Mouse (Mus musculus) CH12.LX (cell line): ENCODE results near the gene Scyl1. TPM values are rescaled to one million over a fixed set of nuclear protein-coding genes. Genes with fewer than 3 reads are reported as not detected.

ENCODE experiments used
- DNase-seq: peaks from one replicate; pipeline ENCODE4 v3.0.0-alpha.2; 2013; ENCODE audit errors: extremely low read depth
- H3K27ac ChIP-seq: 2 replicates; pipeline ENCODE4 v1.5.1; 2012; ENCODE audit warnings: low read depth, mild to moderate bottlenecking, control low read depth, moderate library complexity; ENCODE audit not compliant: insufficient read depth
- H3K27me3 ChIP-seq: replicated peaks from 2 replicates; pipeline ENCODE3; 2012; ENCODE audit warnings: inconsistent platforms
- H3K36me3 ChIP-seq, 2 experiments: replicated peaks in 1 of 2; 2 replicates each; pipeline versions ENCODE3 to v1.6.1; 2012; ENCODE audit warnings: inconsistent platforms in 1 of 2, low read length in 1 of 2, mild to moderate bottlenecking in 1 of 2, mixed read lengths in 1 of 2, moderate library complexity in 1 of 2; ENCODE audit not compliant: control insufficient read depth in 1 of 2, insufficient read depth in 1 of 2
- H3K4me1 ChIP-seq, 2 experiments: 2 replicates each; pipeline ENCODE4 v1.6.1; 2012; ENCODE audit warnings: inconsistent platforms in 1 of 2, moderate library complexity in 1 of 2; ENCODE audit not compliant: insufficient read depth in 2 of 2, control insufficient read depth in 1 of 2
- H3K4me2 ChIP-seq: 2 replicates; pipeline ENCODE4 v1.6.1; 2012; ENCODE audit warnings: low read depth, mild to moderate bottlenecking, control low read depth; ENCODE audit not compliant: poor library complexity, insufficient read depth, severe bottlenecking
- H3K4me3 ChIP-seq, 3 experiments: fragments of 150-350 bp in 1 of 3; sonication (generic) in 1 of 3; replicated peaks in 1 of 3; 2 replicates each; pipeline versions ENCODE3 to v1.5.1; 2011 to 2012; ENCODE audit warnings: low read depth in 2 of 3, low read length in 2 of 3, mild to moderate bottlenecking in 2 of 3, moderate library complexity in 2 of 3, control low read depth in 1 of 3, improper control_type of control experiment in 1 of 3, inconsistent platforms in 1 of 3, mixed read lengths in 1 of 3; ENCODE audit not compliant: poor library complexity in 1 of 3
- H3K79me2 ChIP-seq: replicated peaks from 2 replicates; pipeline ENCODE4 v1.6.1; 2012; ENCODE audit warnings: mild to moderate bottlenecking, moderate library complexity; ENCODE audit not compliant: control insufficient read depth, poor library complexity, insufficient read depth, severe bottlenecking; ENCODE audit errors: extremely low read depth
- H3K9ac ChIP-seq: 2 replicates; pipeline ENCODE4 v1.6.1; 2012; ENCODE audit warnings: low read depth, mild to moderate bottlenecking, control low read depth, moderate library complexity; ENCODE audit not compliant: insufficient read depth
- H3K9me3 ChIP-seq: replicated peaks from 2 replicates; pipeline ENCODE3; 2012; ENCODE audit warnings: low read length, inconsistent platforms, mixed read lengths
- BHLHE40 ChIP-seq: IDR thresholded peaks from 2 replicates; pipeline ENCODE4 v1.6.1; 2011; ENCODE audit warnings: mild to moderate bottlenecking, low read depth, low read length, improper control_type of control experiment
- CHD1 ChIP-seq: IDR thresholded peaks from 2 replicates; pipeline ENCODE4 v1.6.1; 2012; ENCODE audit warnings: low read depth, low read length, improper control_type of control experiment, inconsistent platforms
- CHD2 ChIP-seq: IDR thresholded peaks from 2 replicates; pipeline ENCODE4 v1.6.1; 2011; ENCODE audit warnings: low read length, improper control_type of control experiment
- CTCF ChIP-seq, 2 experiments: IDR thresholded peaks in 1 of 2; conservative IDR thresholded peaks in 1 of 2; 2 replicates each; pipeline ENCODE4 v1.5.1; 2011 to 2012; ENCODE audit warnings: low read depth in 2 of 2, low read length in 2 of 2, improper control_type of control experiment in 1 of 2, inconsistent platforms in 1 of 2, mild to moderate bottlenecking in 1 of 2, moderate library complexity in 1 of 2
- E2F4 ChIP-seq: IDR thresholded peaks from 2 replicates; pipeline ENCODE4 v1.6.1; 2011; ENCODE audit warnings: low read depth, low read length, improper control_type of control experiment; ENCODE audit not compliant: insufficient replicate concordance
- ELF1 ChIP-seq: IDR thresholded peaks from 2 replicates; pipeline ENCODE4 v1.6.1; 2014; ENCODE audit warnings: low read depth, mild to moderate bottlenecking, inconsistent platforms, low read length, improper control_type of control experiment
- EP300 ChIP-seq: IDR thresholded peaks from 2 replicates; pipeline ENCODE4 v1.6.1; 2011; ENCODE audit warnings: low read length, improper control_type of control experiment
- ETS1 ChIP-seq: conservative IDR thresholded peaks from 2 replicates; pipeline ENCODE4 v1.6.1; 2012; ENCODE audit warnings: low read depth, mild to moderate bottlenecking, inconsistent platforms, low read length, improper control_type of control experiment, moderate library complexity
- GABPA ChIP-seq: IDR thresholded peaks from 2 replicates; pipeline ENCODE4 v1.6.1; 2012; ENCODE audit warnings: low read depth, low read length, improper control_type of control experiment, inconsistent platforms; ENCODE audit not compliant: insufficient replicate concordance
- HCFC1 ChIP-seq: IDR thresholded peaks from 2 replicates; pipeline ENCODE4 v1.6.1; 2012; ENCODE audit warnings: low read depth, mild to moderate bottlenecking, inconsistent platforms, low read length, improper control_type of control experiment
- IRF4 ChIP-seq: IDR thresholded peaks from 2 replicates; pipeline ENCODE4 v1.6.1; 2014; ENCODE audit warnings: low read depth, mild to moderate bottlenecking, inconsistent platforms, low read length, improper control_type of control experiment
- JUN ChIP-seq: IDR thresholded peaks from 2 replicates; pipeline ENCODE4 v1.6.1; 2011; ENCODE audit warnings: low read depth, mild to moderate bottlenecking, low read length, improper control_type of control experiment, moderate library complexity; ENCODE audit not compliant: insufficient read depth
- JUND ChIP-seq: conservative IDR thresholded peaks from 2 replicates; pipeline ENCODE4 v1.6.1; 2011; ENCODE audit warnings: low read depth, low read length, improper control_type of control experiment
- KAT2A ChIP-seq: IDR thresholded peaks from 2 replicates; pipeline ENCODE4 v1.6.1; 2012; ENCODE audit warnings: low read length, improper control_type of control experiment, inconsistent platforms; ENCODE audit not compliant: insufficient replicate concordance
- MAFK ChIP-seq: IDR thresholded peaks from 2 replicates; pipeline ENCODE4 v1.6.1; 2011; ENCODE audit warnings: low read length, improper control_type of control experiment; ENCODE audit not compliant: insufficient replicate concordance
- MAX ChIP-seq: IDR thresholded peaks from 2 replicates; pipeline ENCODE4 v1.6.1; 2011; ENCODE audit warnings: low read length, improper control_type of control experiment
- MAZ ChIP-seq: IDR thresholded peaks from 2 replicates; pipeline ENCODE4 v1.6.1; 2012; ENCODE audit warnings: low read depth, mild to moderate bottlenecking, inconsistent platforms, low read length, improper control_type of control experiment, moderate library complexity
- MEF2A ChIP-seq: IDR thresholded peaks from 2 replicates; pipeline ENCODE4 v1.6.1; 2014; ENCODE audit warnings: low read depth, mild to moderate bottlenecking, inconsistent platforms, low read length, improper control_type of control experiment, borderline replicate concordance
- MXI1 ChIP-seq: IDR thresholded peaks from 2 replicates; pipeline ENCODE4 v1.6.1; 2011; ENCODE audit warnings: mild to moderate bottlenecking, low read depth, low read length, improper control_type of control experiment
- MYC ChIP-seq: IDR thresholded peaks from 2 replicates; pipeline ENCODE4 v1.6.1; 2011; ENCODE audit warnings: low read depth, mild to moderate bottlenecking, improper control_type of control experiment, low read length
- NELFE ChIP-seq: IDR thresholded peaks from 2 replicates; pipeline ENCODE4 v1.6.1; 2011; ENCODE audit warnings: low read depth, low read length, improper control_type of control experiment
- NRF1 ChIP-seq: IDR thresholded peaks from 2 replicates; pipeline ENCODE4 v1.6.1; 2014; ENCODE audit warnings: low read depth, mild to moderate bottlenecking, inconsistent platforms, low read length, improper control_type of control experiment, moderate library complexity
- PAX5 ChIP-seq: IDR thresholded peaks from 2 replicates; pipeline ENCODE4 v1.6.1; 2012; ENCODE audit warnings: low read length, inconsistent platforms, mixed read lengths
- POLR2A ChIP-seq: IDR thresholded peaks from 2 replicates; pipeline ENCODE4 v1.6.1; 2011; ENCODE audit warnings: low read depth, mild to moderate bottlenecking, improper control_type of control experiment, low read length
- POLR2AphosphoS2 ChIP-seq: IDR thresholded peaks from 2 replicates; pipeline ENCODE4 v1.6.1; 2011; ENCODE audit warnings: low read depth, low read length, improper control_type of control experiment
- RAD21 ChIP-seq: IDR thresholded peaks from 2 replicates; pipeline ENCODE4 v1.6.1; 2011; ENCODE audit warnings: low read depth, mild to moderate bottlenecking, low read length, improper control_type of control experiment, moderate library complexity
- RCOR1 ChIP-seq: conservative IDR thresholded peaks from 2 replicates; pipeline ENCODE4 v1.6.1; 2012; ENCODE audit warnings: low read depth, mild to moderate bottlenecking, inconsistent platforms, low read length, improper control_type of control experiment
- SIN3A ChIP-seq: IDR thresholded peaks from 2 replicates; pipeline ENCODE4 v1.6.1; 2012; ENCODE audit warnings: low read length, improper control_type of control experiment, inconsistent platforms
- SMC3 ChIP-seq: IDR thresholded peaks from 2 replicates; pipeline ENCODE4 v1.6.1; 2011; ENCODE audit warnings: low read depth, low read length, improper control_type of control experiment
- TBP ChIP-seq: conservative IDR thresholded peaks from 2 replicates; pipeline ENCODE4 v1.6.1; 2011; ENCODE audit warnings: low read depth, low read length, improper control_type of control experiment
- TCF12 ChIP-seq: IDR thresholded peaks from 2 replicates; pipeline ENCODE4 v1.6.1; 2014; ENCODE audit warnings: low read depth, mild to moderate bottlenecking, inconsistent platforms, low read length, improper control_type of control experiment
- UBTF ChIP-seq: IDR thresholded peaks from 2 replicates; pipeline ENCODE4 v1.6.1; 2012; ENCODE audit warnings: low read depth, mild to moderate bottlenecking, inconsistent platforms, low read length, improper control_type of control experiment, moderate library complexity
- USF1 ChIP-seq: IDR thresholded peaks from 2 replicates; pipeline ENCODE4 v1.6.1; 2014; ENCODE audit warnings: low read depth, mild to moderate bottlenecking, inconsistent platforms, low read length, improper control_type of control experiment
- USF2 ChIP-seq: conservative IDR thresholded peaks from 2 replicates; pipeline ENCODE4 v1.6.1; 2011; ENCODE audit warnings: low read depth, low read length, improper control_type of control experiment
- ZC3H11A ChIP-seq: IDR thresholded peaks from 2 replicates; pipeline ENCODE4 v1.6.1; 2012; ENCODE audit warnings: low read depth, mild to moderate bottlenecking, inconsistent platforms, low read length, improper control_type of control experiment
- ZKSCAN1 ChIP-seq: IDR thresholded peaks from 2 replicates; pipeline ENCODE4 v1.6.1; 2012; ENCODE audit warnings: low read depth, inconsistent platforms, low read length, improper control_type of control experiment, borderline replicate concordance
- ZMIZ1 ChIP-seq: IDR thresholded peaks from 2 replicates; pipeline ENCODE4 v1.6.1; 2012; ENCODE audit warnings: low read depth, mild to moderate bottlenecking, inconsistent platforms, low read length, improper control_type of control experiment
- ZNF384 ChIP-seq: IDR thresholded peaks from 2 replicates; pipeline ENCODE4 v1.6.1; 2012; ENCODE audit warnings: low read depth, low read length, improper control_type of control experiment, inconsistent platforms
- dilution Hi-C: fragments of 300-500 bp; cut with MboI; formaldehyde crosslinking; loops from 2 replicates; pipeline ENCODE4 v1.14.3; 2020; ENCODE audit warnings: low sequenced_read_pairs; ENCODE audit not compliant: extremely low pct_unique_long_range_greater_than_20kb, extremely low pct_ligation_motif_present
- in situ Hi-C: fragments of 300-500 bp; cut with MboI; formaldehyde crosslinking; loops from 3 replicates; pipeline ENCODE4 v1.14.3; 2019; ENCODE audit warnings: low sequenced_read_pairs, low pct_ligation_motif_present, low pct_unique_long_range_greater_than_20kb, mixed read lengths
- polyA plus RNA-seq: library from polyadenylated mRNA; unstranded; fragments of >175 nt; gene quantifications from 2 replicates; pipeline ENCODE4 v1.2.1, GENCODE M21; 2012; ENCODE audit warnings: low read depth; ENCODE audit not compliant: insufficient read length
- total RNA-seq, 2 experiments: library from RNA; depleted of rRNA; stranded (reverse); fragments of 300-350 nt in 1 of 2; fragments of >200 nt in 1 of 2; gene quantifications; 2 replicates each; pipeline ENCODE4 v1.2.3; 2012 to 2014

The Scyl1 gene
- total and polyA plus RNA-seq, 3 experiments: 35.1 to 56.1 (median 49.8) TPM

GRCm38 (mm10) chr19:5731264-5731978, 39.8 kb downstream of the Scyl1 start:
- H3K4me1 ChIP-seq: peaks cover 16 to 45% of the 10 kb centered on the region in 2 experiments
- no peak for TF ChIP-seq RCOR1
- TF ChIP-seq JUN: no peak
- TF ChIP-seq SMC3: no peak
- TF ChIP-seq USF1: peak; percentile 75
- 0 out of 2 replicates have a peak, but pooled peaks have one; percentile 15 for TF ChIP-seq BHLHE40
- peak; percentile 64; the same call in 1 of the 2 replicates for TF ChIP-seq IRF4
- 0 out of 2 replicates have a peak, but pooled peaks have one; percentile 43 for TF ChIP-seq MAZ
- peak; percentile 99 for TF ChIP-seq SIN3A
- no peak for TF ChIP-seq RAD21
- TF ChIP-seq POLR2AphosphoS2: peak; percentile 79; the same call in 1 of the 2 replicates
- peak; percentile 81; the same call in 1 of the 2 replicates for TF ChIP-seq ZMIZ1
- no peak for TF ChIP-seq ZC3H11A
- peak; percentile 88 for TF ChIP-seq NELFE
- TF ChIP-seq CTCF (conservative IDR thresholded peaks at IDR 0.05 in 1 of 2, IDR thresholded peaks at IDR 0.05 in 1 of 2; ENCODE audit: low read depth in 2 of 2, low read length in 2 of 2): no peak
- TF ChIP-seq USF2: 0 out of 2 replicates have a peak, but pooled peaks have one; percentile 20
- no peak for TF ChIP-seq UBTF
- peak; percentile 96 for TF ChIP-seq HCFC1
- TF ChIP-seq TBP: peak; percentile 73
- TF ChIP-seq CHD1: no peak
- no peak; the same call in 1 of the 2 replicates for TF ChIP-seq GABPA
- peak; percentile 73 for TF ChIP-seq MEF2A
- TF ChIP-seq EP300: no peak
- TF ChIP-seq MAFK: no peak
- TF ChIP-seq KAT2A: peak; percentile 89; the same call in 1 of the 2 replicates
- TF ChIP-seq MXI1: peak; percentile 98
- TF ChIP-seq CHD2: 0 out of 2 replicates have a peak, but pooled peaks have one; percentile 17
- peak; percentile 92 for TF ChIP-seq POLR2A
- peak; percentile 43 for TF ChIP-seq NRF1
- TF ChIP-seq MYC: peak; percentile 82; the same call in 1 of the 2 replicates
- no peak for TF ChIP-seq PAX5
- TF ChIP-seq MAX: peak; percentile 94
- TF ChIP-seq ELF1: peak; percentile 89
- TF ChIP-seq JUND: no peak
- no peak for TF ChIP-seq ZKSCAN1
- no peak for TF ChIP-seq ZNF384
- peak; percentile 90 for TF ChIP-seq TCF12
- peak; percentile 68; the same call in 1 of the 2 replicates for TF ChIP-seq E2F4
- TF ChIP-seq ETS1: peak; percentile 39
- peaks cover 25% of the 10 kb centered on the region for H3K27me3 ChIP-seq
- in situ Hi-C loops: loop anchor here (5.0 kb wide), 1 partner anchor 36 kb away; no protein-coding TSS in a partner anchor
- H3K36me3 ChIP-seq: peaks cover 0 to 16% of the 10 kb centered on the region in 2 experiments
- dilution Hi-C loops: no loop called here
- no peaks in the 10 kb centered on the region for H3K9me3 ChIP-seq
- H3K4me2 ChIP-seq: peak overlapping the region; percentile 57
- peak; percentile 98 for DNase-seq
- peak overlapping the region; percentile 85 to 97 (median 94) for H3K4me3 ChIP-seq
- no peaks in the 10 kb centered on the region; the same call in 1 of the 2 replicates for H3K79me2 ChIP-seq
- H3K9ac ChIP-seq: peak overlapping the region; percentile 68
- 0 out of 2 replicates have a peak overlapping the region, but pooled peaks have one; percentile 5 for H3K27ac ChIP-seq
